Mouse (Mus musculus): ENCODE data around the gene Gstt3.

Gene Gstt3

GRCm38 (mm10) chr10:75796731-75797516, 15.7 kb upstream of the Gstt3 start:
- no peaks in the 10 kb centered on the region for H3K27me3 ChIP-seq (ENCODE audit: control insufficient read depth, insufficient read depth, low read length, poor library complexity, severe bottlenecking)
- no peaks in the 10 kb centered on the region for H3K36me3 ChIP-seq (ENCODE audit: control insufficient read depth, insufficient read depth, low read length, poor library complexity, severe bottlenecking)
- DNase-seq (ENCODE audit: low read depth, low spot score), result no peak

- H3K27me3 ChIP-seq (ENCODE audit: control insufficient read depth, insufficient read depth, low read length, poor library complexity, severe bottlenecking), result no peaks in the 10 kb centered on the region
- no peaks in the 10 kb centered on the region for H3K36me3 ChIP-seq (ENCODE audit: control insufficient read depth, insufficient read depth, low read length, poor library complexity, severe bottlenecking)
- DNase-seq (ENCODE audit: low read depth, low spot score), result no peak
Measured at GRCm38 (mm10) chr10:75794880-75795279, 13.7 kb upstream of the Gstt3 start.

- Histone ChIP-seq H3K36me3 (ENCODE audit: control insufficient read depth, insufficient read depth, low read length, poor library complexity, severe bottlenecking) (no peaks in the 10 kb centered on the region), H3K27me3 (ENCODE audit: control insufficient read depth, insufficient read depth, low read length, poor library complexity, severe bottlenecking) (no peaks in the 10 kb centered on the region; the same call in 1 of the 2 replicates)
- peak; percentile 36 for DNase-seq (ENCODE audit: low read depth, low spot score)
Measured at GRCm38 (mm10) chr10:75790773-75791172, 9.6 kb upstream of the Gstt3 start.

- Histone ChIP-seq H3K36me3 (ENCODE audit: control insufficient read depth, insufficient read depth, low read length, poor library complexity, severe bottlenecking) (no peaks in the 10 kb centered on the region), H3K27me3 (ENCODE audit: control insufficient read depth, insufficient read depth, low read length, poor library complexity, severe bottlenecking) (no peaks in the 10 kb centered on the region; the same call in 1 of the 2 replicates)
- DNase-seq (ENCODE audit: low read depth, low spot score), result no peak
Measured at GRCm38 (mm10) chr10:75789841-75790240, 8.6 kb upstream of the Gstt3 start.

- DNase-seq (ENCODE audit: low read depth, low spot score), result no peak
- Histone ChIP-seq H3K36me3 (ENCODE audit: control insufficient read depth, insufficient read depth, low read length, poor library complexity, severe bottlenecking) (no peaks in the 10 kb centered on the region), H3K27me3 (ENCODE audit: control insufficient read depth, insufficient read depth, low read length, poor library complexity, severe bottlenecking) (no peaks in the 10 kb centered on the region; the same call in 1 of the 2 replicates)
Measured at GRCm38 (mm10) chr10:75789081-75789735, 8.0 kb upstream of the Gstt3 start.

- Histone ChIP-seq H3K36me3 (ENCODE audit: control insufficient read depth, insufficient read depth, low read length, poor library complexity, severe bottlenecking) (no peaks in the 10 kb centered on the region), H3K27me3 (ENCODE audit: control insufficient read depth, insufficient read depth, low read length, poor library complexity, severe bottlenecking) (no peaks in the 10 kb centered on the region; the same call in 1 of the 2 replicates)
- DNase-seq (ENCODE audit: low read depth, low spot score), result no peak
Measured at GRCm38 (mm10) chr10:75788277-75788676, 7.1 kb upstream of the Gstt3 start.

GRCm38 (mm10) chr10:75785442-75785841, 4.2 kb upstream of the Gstt3 start:
- no peak for DNase-seq (ENCODE audit: low read depth, low spot score)
- H3K36me3 ChIP-seq (ENCODE audit: control insufficient read depth, insufficient read depth, low read length, poor library complexity, severe bottlenecking), result no peaks in the 10 kb centered on the region
- H3K27me3 ChIP-seq (ENCODE audit: control insufficient read depth, insufficient read depth, low read length, poor library complexity, severe bottlenecking), result no peaks in the 10 kb centered on the region; the same call in 1 of the 2 replicates

GRCm38 (mm10) chr10:75779206-75780174, 1.7 kb downstream of the Gstt3 start:
- H3K36me3 ChIP-seq (ENCODE audit: control insufficient read depth, insufficient read depth, low read length, poor library complexity, severe bottlenecking), result no peaks in the 10 kb centered on the region; the same call in 1 of the 2 replicates
- DNase-seq (ENCODE audit: low read depth, low spot score), result no peak

GRCm38 (mm10) chr10:75777885-75778284, 3.3 kb downstream of the Gstt3 start:
- H3K27me3 ChIP-seq (ENCODE audit: control insufficient read depth, insufficient read depth, low read length, poor library complexity, severe bottlenecking), result no peaks in the 10 kb centered on the region
- H3K36me3 ChIP-seq (ENCODE audit: control insufficient read depth, insufficient read depth, low read length, poor library complexity, severe bottlenecking), result no peaks in the 10 kb centered on the region; the same call in 1 of the 2 replicates
- no peak for DNase-seq (ENCODE audit: low read depth, low spot score)

More at GRCm38 (mm10) chr10:75779206-75780174, 1.7 kb downstream of the Gstt3 start:
- no peaks in the 10 kb centered on the region for H3K27me3 ChIP-seq (ENCODE audit: control insufficient read depth, insufficient read depth, low read length, poor library complexity, severe bottlenecking)

- Histone ChIP-seq H3K27me3 (ENCODE audit: control insufficient read depth, insufficient read depth, low read length, poor library complexity, severe bottlenecking) (no peaks in the 10 kb centered on the region), H3K36me3 (ENCODE audit: control insufficient read depth, insufficient read depth, low read length, poor library complexity, severe bottlenecking) (no peaks in the 10 kb centered on the region; the same call in 1 of the 2 replicates)
- no peak for DNase-seq (ENCODE audit: low read depth, low spot score)
Measured at GRCm38 (mm10) chr10:75776562-75776961, 4.7 kb downstream of the Gstt3 start.

GRCm38 (mm10) chr10:75774587-75774986, 6.6 kb downstream of the Gstt3 start:
- DNase-seq (ENCODE audit: low read depth, low spot score), result no peak
- H3K36me3 ChIP-seq (ENCODE audit: control insufficient read depth, insufficient read depth, low read length, poor library complexity, severe bottlenecking), result no peaks in the 10 kb centered on the region; the same call in 1 of the 2 replicates
- no peaks in the 10 kb centered on the region for H3K27me3 ChIP-seq (ENCODE audit: control insufficient read depth, insufficient read depth, low read length, poor library complexity, severe bottlenecking)

- Histone ChIP-seq H3K27me3 (ENCODE audit: control insufficient read depth, insufficient read depth, low read length, poor library complexity, severe bottlenecking) (no peaks in the 10 kb centered on the region), H3K36me3 (ENCODE audit: control insufficient read depth, insufficient read depth, low read length, poor library complexity, severe bottlenecking) (no peaks in the 10 kb centered on the region; the same call in 1 of the 2 replicates)
- no peak for DNase-seq (ENCODE audit: low read depth, low spot score)
Measured at GRCm38 (mm10) chr10:75774102-75774501, 7.1 kb downstream of the Gstt3 start.

- Histone ChIP-seq H3K36me3 (ENCODE audit: control insufficient read depth, insufficient read depth, low read length, poor library complexity, severe bottlenecking) (no peaks in the 10 kb centered on the region; the same call in 1 of the 2 replicates), H3K27me3 (ENCODE audit: control insufficient read depth, insufficient read depth, low read length, poor library complexity, severe bottlenecking) (no peaks in the 10 kb centered on the region)
- peak; percentile 94 for DNase-seq (ENCODE audit: low read depth, low spot score)
Measured at GRCm38 (mm10) chr10:75772795-75773664, 8.2 kb downstream of the Gstt3 start, which contains the start of gene Ddt. Gene Ddt (minus strand): TSS chr10:75773414.
